Mouse (Mus musculus): ENCODE measurements at regions not wholly inside any gene's neighbourhood (a gene's known extent, or its start where the extent isn't known, plus 50 kb on each side); places are given as distances from the start of the nearest gene placed in this dataset.

GRCm38 (mm10) chr8:78096383-78096782 is 116.7 kb upstream of the Ttc29 start:
- H3K27ac ChIP-seq (replicated peaks): no peak overlapping the region
- no peak overlapping the region for H3K9ac ChIP-seq (replicated peaks)
- H3K4me1 ChIP-seq: peaks cover 16% of the 10 kb centered on the region; the same call in 1 of the 2 replicates
- WGBS: 64% methylated on average over 5 of the region's 5 CpGs
- H3K36me3 ChIP-seq: no peaks in the 10 kb centered on the region
- no peaks in the 10 kb centered on the region for H3K9me3 ChIP-seq
- no peak overlapping the region for H3K4me2 ChIP-seq (replicated peaks)
- H3K4me3 ChIP-seq: no peak overlapping the region
- no peaks in the 10 kb centered on the region for H3K27me3 ChIP-seq
- ATAC-seq (replicated peaks): no peak

DNA sequence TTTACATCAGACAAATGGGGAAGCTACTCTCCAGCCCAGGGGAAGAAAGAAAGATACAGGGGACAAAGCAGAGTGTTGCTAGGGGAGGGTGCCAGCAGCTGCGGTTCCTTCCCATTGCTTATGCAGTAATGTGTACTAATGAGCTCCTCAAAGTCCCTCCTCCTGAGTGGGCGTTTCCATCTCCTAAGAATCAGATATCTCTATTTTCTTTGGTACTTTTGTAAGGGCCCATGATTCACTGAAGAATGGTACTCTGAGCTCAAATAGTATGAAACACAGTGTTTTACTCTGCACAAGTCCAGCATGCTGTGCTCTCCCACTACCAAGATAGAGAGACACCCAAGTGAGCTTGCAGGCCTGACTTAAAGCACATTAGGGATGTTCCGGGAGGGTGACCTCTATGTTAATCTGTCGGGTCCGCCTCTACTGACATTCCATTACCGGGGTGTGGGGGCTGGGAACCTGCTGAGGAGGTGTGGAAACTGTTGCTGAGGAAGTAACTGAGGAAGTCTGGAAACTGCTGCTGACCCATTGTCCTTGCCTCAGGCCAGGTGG is 114.8 kb upstream of the Ttc29 start:
- Histone ChIP-seq H3K9ac (replicated peaks) (no peak overlapping the region), H3K4me1 (peaks cover 19% of the 10 kb centered on the region; the same call in 1 of the 2 replicates), H3K9me3 (no peaks in the 10 kb centered on the region), H3K36me3 (no peaks in the 10 kb centered on the region), H3K27ac (replicated peaks) (no peak overlapping the region), H3K27me3 (no peaks in the 10 kb centered on the region), H3K4me2 (replicated peaks) (no peak overlapping the region), H3K4me3 (no peak overlapping the region)
- peak; percentile 38; the same call in 1 of the 2 replicates for ATAC-seq (replicated peaks)
- WGBS: 13% methylated on average over 6 of the region's 6 CpGs

GRCm38 (mm10) chr8:78099091-78099490 is 114.0 kb upstream of the Ttc29 start:
- Histone ChIP-seq H3K36me3 (no peaks in the 10 kb centered on the region), H3K4me3 (no peak overlapping the region), H3K4me1 (peaks cover 19% of the 10 kb centered on the region; the same call in 1 of the 2 replicates), H3K27ac (replicated peaks) (no peak overlapping the region), H3K27me3 (no peaks in the 10 kb centered on the region), H3K9ac (replicated peaks) (no peak overlapping the region), H3K4me2 (replicated peaks) (no peak overlapping the region), H3K9me3 (no peaks in the 10 kb centered on the region)
- WGBS: 43% methylated on average over 3 of the region's 3 CpGs
- no peak for ATAC-seq (replicated peaks)

- Histone ChIP-seq H3K27me3 (no peaks in the 10 kb centered on the region), H3K27ac (replicated peaks) (no peak overlapping the region), H3K9ac (replicated peaks) (no peak overlapping the region), H3K9me3 (no peaks in the 10 kb centered on the region), H3K4me2 (replicated peaks) (no peak overlapping the region), H3K4me3 (no peak overlapping the region), H3K4me1 (no peaks in the 10 kb centered on the region), H3K36me3 (no peaks in the 10 kb centered on the region)
- no peak for ATAC-seq (replicated peaks)
- 75% methylated on average over 7 of the region's 7 CpGs for WGBS
Measured at GRCm38 (mm10) chr8:78107339-78107738, 105.8 kb upstream of the Ttc29 start.

- Histone ChIP-seq H3K9me3 (no peaks in the 10 kb centered on the region), H3K4me3 (no peak overlapping the region), H3K4me2 (replicated peaks) (no peak overlapping the region), H3K9ac (replicated peaks) (no peak overlapping the region), H3K27me3 (no peaks in the 10 kb centered on the region), H3K36me3 (no peaks in the 10 kb centered on the region), H3K4me1 (peaks cover 3% of the 10 kb centered on the region; the same call in 1 of the 2 replicates), H3K27ac (replicated peaks) (no peak overlapping the region)
- ATAC-seq (replicated peaks): no peak
- WGBS: 83% methylated on average over 3 of the region's 3 CpGs
Measured at GRCm38 (mm10) chr8:78110003-78110649, 103.0 kb upstream of the Ttc29 start.

DNA sequence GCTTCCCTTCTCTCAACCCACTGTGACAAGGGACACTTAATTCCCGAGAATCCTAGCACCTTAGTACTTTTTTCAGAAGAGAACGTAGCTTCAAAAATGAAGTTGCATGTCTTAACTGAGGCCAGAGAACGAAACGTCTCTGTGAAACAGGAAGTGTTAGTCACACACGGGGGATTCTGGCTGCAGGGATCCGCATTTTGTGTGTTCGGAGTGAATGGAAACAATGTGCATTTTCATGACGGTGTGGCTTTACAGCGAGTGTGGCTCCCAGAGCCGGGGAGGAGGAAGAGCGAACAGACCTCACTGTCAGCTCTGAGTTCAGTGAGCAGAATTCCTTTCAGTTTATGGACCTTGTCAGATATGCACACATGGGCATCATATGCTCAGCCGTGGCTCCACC is 100.0 kb upstream of the Ttc29 start:
- no peak for ATAC-seq (replicated peaks)
- no peaks in the 10 kb centered on the region for H3K36me3 ChIP-seq
- no peaks in the 10 kb centered on the region for H3K9me3 ChIP-seq
- WGBS: 55% methylated on average over 12 of the region's 12 CpGs
- H3K27me3 ChIP-seq: no peaks in the 10 kb centered on the region
- H3K4me2 ChIP-seq (replicated peaks): no peak overlapping the region
- H3K4me1 ChIP-seq: peaks cover 3% of the 10 kb centered on the region; the same call in 1 of the 2 replicates
- no peak overlapping the region for H3K9ac ChIP-seq (replicated peaks)
- H3K4me3 ChIP-seq: no peak overlapping the region
- no peak overlapping the region for H3K27ac ChIP-seq (replicated peaks)

GRCm38 (mm10) chr8:78114512-78114911 is 98.6 kb upstream of the Ttc29 start:
- H3K9me3 ChIP-seq: no peaks in the 10 kb centered on the region
- WGBS: 16% methylated on average over 4 of the region's 4 CpGs
- peaks cover 10% of the 10 kb centered on the region for H3K4me1 ChIP-seq
- ATAC-seq (replicated peaks): no peak
- H3K36me3 ChIP-seq: no peaks in the 10 kb centered on the region
- no peaks in the 10 kb centered on the region for H3K27me3 ChIP-seq
- no peak overlapping the region for H3K9ac ChIP-seq (replicated peaks)
- no peak overlapping the region for H3K27ac ChIP-seq (replicated peaks)
- no peak overlapping the region for H3K4me3 ChIP-seq
- H3K4me2 ChIP-seq (replicated peaks): no peak overlapping the region

DNA sequence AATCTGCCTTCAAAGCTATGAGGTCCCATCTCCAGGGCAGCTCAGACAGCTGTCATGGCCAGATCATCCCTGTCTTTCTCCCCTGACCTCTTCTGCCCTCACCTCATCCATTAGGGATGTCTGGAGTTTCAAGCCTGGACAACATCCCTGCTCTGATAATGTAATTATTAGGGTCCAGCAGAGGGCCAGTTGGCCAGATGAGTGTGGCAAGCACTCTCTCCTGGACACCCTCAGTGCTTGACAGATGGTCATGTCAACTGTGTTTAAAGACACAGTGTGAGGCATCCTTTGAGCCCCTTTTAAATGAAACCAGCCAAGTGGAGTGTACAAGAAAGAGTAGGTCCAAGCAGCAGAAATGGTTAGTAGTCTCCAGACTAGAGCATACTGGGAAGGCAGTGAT is 95.9 kb upstream of the Ttc29 start:
- no peak overlapping the region for H3K27ac ChIP-seq (replicated peaks)
- ATAC-seq (replicated peaks): no peak
- H3K36me3 ChIP-seq: no peaks in the 10 kb centered on the region
- H3K4me3 ChIP-seq: no peak overlapping the region
- H3K27me3 ChIP-seq: no peaks in the 10 kb centered on the region
- no peak overlapping the region for H3K4me2 ChIP-seq (replicated peaks)
- H3K9ac ChIP-seq (replicated peaks): no peak overlapping the region
- peaks cover 18% of the 10 kb centered on the region for H3K4me1 ChIP-seq
- H3K9me3 ChIP-seq: no peaks in the 10 kb centered on the region

DNA sequence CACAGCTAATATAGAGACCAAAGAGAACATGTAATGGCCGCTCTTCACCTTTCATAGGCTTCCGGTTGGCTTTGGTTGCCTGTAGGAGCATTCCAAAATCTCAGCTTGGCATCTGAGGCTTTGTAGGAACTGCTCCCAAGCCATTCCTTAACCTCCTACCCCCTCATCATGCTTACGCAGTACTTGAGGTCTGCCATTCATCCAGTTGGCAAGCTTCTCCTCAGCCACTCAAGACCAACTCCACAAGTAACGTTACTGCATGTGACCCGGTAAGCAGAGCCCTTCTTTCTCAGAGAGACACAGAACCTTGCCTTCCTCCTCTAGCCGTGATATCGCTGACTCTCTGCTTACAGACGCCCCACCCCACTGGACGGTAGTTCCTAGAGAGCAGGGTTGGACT is 94.6 kb upstream of the Ttc29 start:
- ATAC-seq (replicated peaks): no peak
- H3K9ac ChIP-seq (replicated peaks): no peak overlapping the region
- no peaks in the 10 kb centered on the region for H3K36me3 ChIP-seq
- no peak overlapping the region for H3K27ac ChIP-seq (replicated peaks)
- no peak overlapping the region for H3K4me3 ChIP-seq
- H3K4me2 ChIP-seq (replicated peaks): no peak overlapping the region
- no peaks in the 10 kb centered on the region for H3K27me3 ChIP-seq
- WGBS: 89% methylated on average over 9 of the region's 9 CpGs
- peaks cover 18% of the 10 kb centered on the region for H3K4me1 ChIP-seq
- H3K9me3 ChIP-seq: no peaks in the 10 kb centered on the region

DNA sequence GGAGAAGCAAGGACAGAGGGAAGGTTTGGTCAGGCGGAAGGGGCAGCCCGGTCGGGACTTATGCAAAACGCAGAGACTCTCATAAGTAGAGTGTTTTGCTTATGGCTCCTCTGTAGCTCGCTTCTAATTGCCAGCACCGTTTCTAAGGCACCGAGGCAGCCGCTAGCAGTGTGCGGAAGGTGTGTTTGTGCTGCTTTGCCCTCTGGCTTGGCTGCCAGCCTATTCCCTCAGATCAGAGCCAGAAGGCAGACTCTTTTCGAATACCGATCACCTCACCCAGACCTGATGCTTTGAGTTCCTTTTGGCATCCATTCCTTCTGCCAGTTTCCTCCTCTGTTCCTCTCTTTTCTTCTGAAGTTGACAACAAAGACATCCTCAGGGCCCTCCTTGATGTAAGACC is 93.4 kb upstream of the Ttc29 start:
- Histone ChIP-seq H3K36me3 (no peaks in the 10 kb centered on the region), H3K4me2 (replicated peaks) (0 out of 2 replicates have a peak overlapping the region, but pooled peaks have one; percentile 8), H3K27me3 (no peaks in the 10 kb centered on the region), H3K4me1 (peaks cover 15% of the 10 kb centered on the region), H3K9ac (replicated peaks) (no peak overlapping the region), H3K27ac (replicated peaks) (no peak overlapping the region), H3K4me3 (no peak overlapping the region), H3K9me3 (no peaks in the 10 kb centered on the region)
- WGBS: 13% methylated on average over 11 of the region's 11 CpGs
- peak; percentile 76 for ATAC-seq (replicated peaks)

GRCm38 (mm10) chr8:78124248-78124647 is 88.8 kb upstream of the Ttc29 start:
- H3K27me3 ChIP-seq: no peaks in the 10 kb centered on the region
- H3K4me1 ChIP-seq: peaks cover 11% of the 10 kb centered on the region
- no peak for ATAC-seq (replicated peaks)
- WGBS: 61% methylated on average over 5 of the region's 5 CpGs
- no peak overlapping the region for H3K4me2 ChIP-seq (replicated peaks)
- no peak overlapping the region for H3K27ac ChIP-seq (replicated peaks)
- H3K4me3 ChIP-seq: no peak overlapping the region
- H3K9me3 ChIP-seq: no peaks in the 10 kb centered on the region
- no peaks in the 10 kb centered on the region for H3K36me3 ChIP-seq
- no peak overlapping the region for H3K9ac ChIP-seq (replicated peaks)

GRCm38 (mm10) chr8:78127852-78128251 is 85.2 kb upstream of the Ttc29 start:
- ATAC-seq (replicated peaks): no peak

DNA sequence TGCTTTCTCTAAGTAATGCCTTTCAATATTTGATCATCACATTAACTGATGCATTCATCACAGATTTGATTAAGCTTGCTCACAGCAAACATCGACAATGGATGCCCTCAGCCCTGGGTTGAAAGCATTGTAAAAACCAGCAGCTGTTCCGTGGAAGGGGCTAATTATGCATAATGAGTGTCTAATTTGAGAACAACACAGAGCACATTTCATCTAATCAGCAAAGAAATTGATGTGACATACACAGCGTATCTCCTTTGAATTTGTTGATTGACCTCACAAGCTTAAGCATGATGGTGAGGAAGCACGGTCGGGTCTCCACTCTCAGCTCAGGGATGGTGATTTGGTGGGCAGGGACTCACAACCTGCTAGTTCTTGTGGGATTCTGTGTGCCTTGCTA is 84.0 kb upstream of the Ttc29 start:
- no peaks in the 10 kb centered on the region for H3K36me3 ChIP-seq
- no peak overlapping the region for H3K9ac ChIP-seq (replicated peaks)
- no peak overlapping the region for H3K4me3 ChIP-seq
- no peaks in the 10 kb centered on the region for H3K9me3 ChIP-seq
- no peak overlapping the region for H3K4me2 ChIP-seq (replicated peaks)
- WGBS: 9% methylated on average over 5 of the region's 5 CpGs
- no peaks in the 10 kb centered on the region for H3K4me1 ChIP-seq
- no peak overlapping the region for H3K27ac ChIP-seq (replicated peaks)
- H3K27me3 ChIP-seq: 0 out of 2 replicates have a peak, but pooled peaks cover 3% of the 10 kb centered on the region
- peak; percentile 68; the same call in 1 of the 2 replicates for ATAC-seq (replicated peaks)

More at GRCm38 (mm10) chr8:78127852-78128251, 85.2 kb upstream of the Ttc29 start:
- Histone ChIP-seq H3K27me3 (0 out of 2 replicates have a peak, but pooled peaks cover 3% of the 10 kb centered on the region), H3K9me3 (no peaks in the 10 kb centered on the region), H3K4me2 (replicated peaks) (no peak overlapping the region), H3K4me3 (no peak overlapping the region), H3K4me1 (no peaks in the 10 kb centered on the region), H3K27ac (replicated peaks) (no peak overlapping the region), H3K9ac (replicated peaks) (no peak overlapping the region), H3K36me3 (no peaks in the 10 kb centered on the region)
- 23% methylated on average over 2 of the region's 2 CpGs for WGBS

Measured in forebrain, embryonic 15.5 days (tissue).